Mouse (Mus musculus) liver, embryonic 14.5 days (tissue): ENCODE results near the gene Il34. TPM values are rescaled to one million over a fixed set of nuclear protein-coding genes. Genes with fewer than 3 reads are reported as not detected.

Source experiments
- ATAC-seq: fragments of 200-750 bp; cut with Nextera tagmentation; 2 replicates; pipeline ENCODE4 v1.8.0; 2017; ENCODE audit warnings: moderate number of reproducible peaks, mild to moderate bottlenecking, moderate library complexity; ENCODE audit not compliant: insufficient read depth
- DNase-seq, 3 experiments: peaks; one replicate each; pipeline ENCODE4 v3.0.0-alpha.2; 2012 to 2013; ENCODE audit warnings: low read depth in 3 of 3, low spot score in 3 of 3
- H3K27ac ChIP-seq: fragments of 300-500 bp; sonication (generic); 2 replicates; pipeline ENCODE4 v1.5.1; 2014; ENCODE audit warnings: moderate library complexity, mild to moderate bottlenecking, control low read depth, inconsistent platforms
- H3K27me3 ChIP-seq: fragments of 300-500 bp; sonication (generic); 2 replicates; pipeline ENCODE4 v1.6.1; 2014; ENCODE audit warnings: mild to moderate bottlenecking, low read length, moderate library complexity; ENCODE audit not compliant: control insufficient read depth, insufficient read depth
- H3K36me3 ChIP-seq: fragments of 300-500 bp; sonication (generic); replicated peaks from 2 replicates; pipeline ENCODE4 v1.6.1; 2014; ENCODE audit warnings: low read depth; ENCODE audit not compliant: control insufficient read depth, insufficient read depth
- H3K4me1 ChIP-seq, 2 experiments: fragments of 200-500 bp in 1 of 2; fragments of 300-500 bp in 1 of 2; sonication (generic) in 1 of 2; replicated peaks; 2 replicates each; pipeline ENCODE4 v1.6.1; 2012 to 2014; ENCODE audit warnings: antibody characterized with exemption in 1 of 2, inconsistent platforms in 1 of 2, low read length in 1 of 2; ENCODE audit not compliant: control insufficient read depth in 2 of 2, insufficient read depth in 2 of 2
- H3K4me2 ChIP-seq: fragments of 300-500 bp; sonication (generic); 2 replicates; pipeline ENCODE4 v1.6.1; 2014; ENCODE audit warnings: low read depth, mild to moderate bottlenecking, control low read depth, moderate library complexity
- H3K4me3 ChIP-seq, 2 experiments: fragments of 200-500 bp in 1 of 2; fragments of 300-500 bp in 1 of 2; sonication (generic) in 1 of 2; 2 replicates each; pipeline ENCODE4 v1.5.1; 2012 to 2014; ENCODE audit warnings: low read depth in 2 of 2, low read length in 2 of 2, mild to moderate bottlenecking in 2 of 2, control low read depth in 1 of 2, inconsistent platforms in 1 of 2, moderate library complexity in 1 of 2; ENCODE audit not compliant: insufficient read depth in 1 of 2
- H3K9ac ChIP-seq: fragments of 300-500 bp; sonication (generic); replicated peaks from 2 replicates; pipeline ENCODE4 v1.6.1; 2014; ENCODE audit warnings: mild to moderate bottlenecking, control low read depth, moderate library complexity
- H3K9me3 ChIP-seq: fragments of 300-500 bp; sonication (generic); 2 replicates; pipeline ENCODE4 v1.6.1; 2016; ENCODE audit warnings: low read length, mixed read lengths; ENCODE audit not compliant: control insufficient read depth
- CTCF ChIP-seq: IDR thresholded peaks from 2 replicates; pipeline ENCODE4 v1.5.1; 2016; ENCODE audit warnings: antibody characterized with exemption, low read depth, control low read depth
- EP300 ChIP-seq: IDR thresholded peaks from 2 replicates; pipeline ENCODE4 v1.6.1; 2016; ENCODE audit warnings: antibody characterized with exemption, low read depth
- WGBS: fragments of 180-500 bp; shearing (Covaris S2); extraction: QIAGEN DNeasy Blood & Tissue Kit; methylation state at CpG from one replicate; pipeline ENCODE4 v1.1.7; 2014; ENCODE audit not compliant: insufficient replicate concordance; 5-methylcytosine and 5-hydroxymethylcytosine counted together
- polyA plus RNA-seq, 2 experiments: library from polyadenylated mRNA; depleted of rRNA in 1 of 2; stranded (reverse) in 1 of 2; unstranded in 1 of 2; fragments of >200 nt; fragmentation: Nextera tagmentation in 1 of 2; extraction: Ambion mirVana in 1 of 2; gene quantifications; 2 replicates each; pipeline versions ENCODE4 v1.2.1 to v1.2.3; 2012 to 2014

Gene Il34
- polyA plus RNA-seq, 2 experiments: not detected

- no peak overlapping the region for H3K4me2 ChIP-seq
- H3K27me3 ChIP-seq: no peaks in the 10 kb centered on the region
- H3K4me3 ChIP-seq: no peak overlapping the region
- H3K9me3 ChIP-seq: no peaks in the 10 kb centered on the region
- H3K9ac ChIP-seq: no peak overlapping the region
- ATAC-seq (no peak), DNase-seq (no peak)
- peaks cover 95% of the 10 kb centered on the region for H3K36me3 ChIP-seq
- TF ChIP-seq CTCF (no peak), EP300 (no peak)
- H3K27ac ChIP-seq: no peak overlapping the region
- 83% methylated on average over 3 of the region's 3 CpGs for WGBS
- H3K4me1 ChIP-seq: no peaks in the 10 kb centered on the region
Measured at GRCm38 (mm10) chr8:110831956-110832355, 26.2 kb upstream of the Il34 start.

DNA sequence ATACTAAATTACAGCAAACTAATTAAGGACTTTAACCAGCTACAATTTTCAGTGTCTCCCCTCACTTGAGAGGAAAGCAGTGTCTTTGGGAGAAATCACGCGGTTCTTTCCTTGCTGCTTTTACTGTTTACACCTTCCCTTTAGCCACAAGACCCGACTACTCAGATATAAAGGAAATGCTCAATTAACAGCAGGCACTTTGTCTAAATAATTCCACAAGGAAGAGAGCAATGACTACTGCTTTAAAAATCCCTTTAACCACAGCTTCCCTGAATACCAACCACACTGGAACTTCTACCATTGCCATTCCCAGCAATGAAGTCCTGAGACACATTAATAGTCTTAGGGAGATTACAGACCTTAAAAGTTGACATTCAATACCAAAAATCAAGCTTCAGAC lies 22.8 kb upstream of the Il34 start:
- Histone ChIP-seq H3K9ac (no peak overlapping the region), H3K4me3 (no peak overlapping the region), H3K27ac (no peak overlapping the region), H3K4me1 (no peaks in the 10 kb centered on the region), H3K4me2 (no peak overlapping the region), H3K36me3 (peaks cover 96% of the 10 kb centered on the region), H3K27me3 (no peaks in the 10 kb centered on the region), H3K9me3 (no peaks in the 10 kb centered on the region)
- ATAC-seq (no peak), DNase-seq (no peak)
- WGBS: 81% methylated on average over 3 of the region's 3 CpGs
- TF ChIP-seq EP300 (no peak), CTCF (no peak)

DNA sequence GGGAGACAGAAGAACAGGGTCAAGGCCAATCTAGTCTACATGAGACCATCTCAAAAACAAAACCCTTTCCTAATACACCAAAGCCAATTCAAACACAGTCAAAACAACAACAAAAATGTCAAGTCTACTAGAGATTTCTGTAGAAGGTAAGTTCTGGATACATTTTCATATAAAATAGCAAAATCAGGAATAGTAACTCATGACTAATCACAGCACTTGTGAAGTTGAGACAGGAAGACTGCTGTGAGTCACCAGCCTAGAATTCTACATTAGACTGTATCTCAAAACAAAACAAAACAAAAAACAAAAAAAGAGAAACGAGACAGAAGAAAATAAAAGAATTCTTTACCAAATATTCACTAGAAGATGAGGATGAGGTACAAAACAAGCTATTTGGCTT lies 19.1 kb upstream of the Il34 start:
- H3K36me3 ChIP-seq: peaks cover 98% of the 10 kb centered on the region
- no peak for ATAC-seq
- no peak overlapping the region for H3K27ac ChIP-seq
- no peak overlapping the region for H3K4me2 ChIP-seq
- H3K9me3 ChIP-seq: no peaks in the 10 kb centered on the region
- no peaks in the 10 kb centered on the region for H3K4me1 ChIP-seq
- TF ChIP-seq EP300: no peak
- no peak for TF ChIP-seq CTCF
- H3K9ac ChIP-seq: no peak overlapping the region
- no peaks in the 10 kb centered on the region for H3K27me3 ChIP-seq
- no peak for DNase-seq
- 86% methylated on average over 1 of the region's 1 CpGs for WGBS
- no peak overlapping the region for H3K4me3 ChIP-seq

GRCm38 (mm10) chr8:110821960-110822359 lies 16.2 kb upstream of the Il34 start:
- H3K4me1 ChIP-seq: no peaks in the 10 kb centered on the region
- 75% methylated on average over 3 of the region's 3 CpGs for WGBS
- TF ChIP-seq CTCF: no peak
- TF ChIP-seq EP300: no peak
- H3K36me3 ChIP-seq: peaks cover 99% of the 10 kb centered on the region
- ATAC-seq (no peak), DNase-seq (no peak)
- no peak overlapping the region for H3K4me3 ChIP-seq
- H3K27me3 ChIP-seq: no peaks in the 10 kb centered on the region
- no peak overlapping the region for H3K27ac ChIP-seq
- no peak overlapping the region for H3K9ac ChIP-seq
- H3K4me2 ChIP-seq: no peak overlapping the region
- no peaks in the 10 kb centered on the region for H3K9me3 ChIP-seq

- no peak overlapping the region for H3K9ac ChIP-seq
- TF ChIP-seq EP300 (no peak), CTCF (no peak)
- no peaks in the 10 kb centered on the region for H3K9me3 ChIP-seq
- WGBS: 80% methylated on average over 2 of the region's 2 CpGs
- no peak overlapping the region for H3K27ac ChIP-seq
- no peak overlapping the region for H3K4me2 ChIP-seq
- no peak for DNase-seq
- H3K36me3 ChIP-seq: peaks cover 99% of the 10 kb centered on the region
- H3K27me3 ChIP-seq: no peaks in the 10 kb centered on the region
- no peaks in the 10 kb centered on the region for H3K4me1 ChIP-seq
- ATAC-seq: no peak
- H3K4me3 ChIP-seq: no peak overlapping the region
Measured at GRCm38 (mm10) chr8:110820257-110820656, 14.5 kb upstream of the Il34 start.

DNA sequence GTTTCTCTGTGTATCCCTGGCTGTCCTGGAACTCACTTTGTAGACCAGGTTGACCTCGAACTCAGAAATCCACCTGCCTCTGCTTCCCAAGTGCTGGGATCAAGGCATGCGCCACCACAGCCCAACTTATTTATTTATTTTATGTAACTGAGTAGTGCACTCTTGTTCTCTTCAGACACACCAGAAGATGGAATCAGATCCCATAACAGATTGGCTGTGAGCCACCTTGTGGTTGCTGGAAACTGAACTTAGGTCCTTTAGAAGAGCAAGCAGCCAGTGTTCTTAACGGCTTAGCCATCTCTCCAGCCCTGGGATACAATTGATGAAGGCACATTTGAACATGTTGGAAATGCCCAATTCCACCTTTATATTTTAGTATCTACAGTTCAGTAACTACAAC lies 12.9 kb upstream of the Il34 start:
- Histone ChIP-seq H3K4me1 (no peaks in the 10 kb centered on the region), H3K9me3 (no peaks in the 10 kb centered on the region), H3K4me2 (no peak overlapping the region), H3K27me3 (no peaks in the 10 kb centered on the region), H3K36me3 (peaks cover 100% of the 10 kb centered on the region), H3K27ac (no peak overlapping the region), H3K4me3 (no peak overlapping the region), H3K9ac (no peak overlapping the region)
- ATAC-seq (no peak), DNase-seq (no peak)
- 82% methylated on average over 3 of the region's 3 CpGs for WGBS
- no peak for TF ChIP-seq CTCF
- no peak for TF ChIP-seq EP300
